Comparison of ENCODE assay signal across 15 mouse cellular contexts in the genomic region with DNA sequence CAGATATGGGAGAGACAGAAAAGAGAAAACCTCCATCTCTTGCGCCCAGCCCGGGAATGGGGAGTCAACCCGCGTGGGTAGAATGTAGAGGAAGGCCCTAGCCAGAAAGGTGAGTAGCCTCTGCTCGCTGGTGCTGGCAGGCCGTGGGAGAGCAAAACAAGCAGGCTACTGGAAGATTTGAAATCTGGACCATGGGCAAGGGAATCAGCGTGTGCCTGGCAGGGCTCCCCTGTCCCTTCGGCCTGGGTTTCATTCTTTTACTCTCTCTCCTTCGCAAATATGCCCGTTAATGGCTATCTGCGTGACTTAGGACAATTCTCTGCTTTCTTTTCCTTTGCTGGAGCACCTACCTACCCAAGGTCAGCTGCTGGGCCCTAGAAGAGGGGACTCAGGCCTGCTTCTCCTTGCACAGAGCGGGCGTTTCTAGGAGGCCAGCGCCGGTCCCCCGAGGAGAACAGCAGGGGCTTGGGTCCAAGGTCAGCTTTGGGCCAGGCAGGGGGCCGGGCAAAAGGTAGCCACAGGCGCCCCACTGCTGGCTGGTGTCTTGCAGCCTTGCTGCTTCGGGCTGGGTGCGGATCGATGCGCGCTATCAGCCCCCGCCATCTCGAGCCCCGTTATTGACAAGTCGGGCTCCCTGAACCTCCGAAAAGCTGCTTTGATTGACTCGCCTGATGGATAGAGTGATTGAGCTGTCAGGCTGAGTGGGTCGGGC. TPM values are rescaled to one million over a fixed set of nuclear protein-coding genes. Genes with fewer than 3 reads are reported as not detected.
A peak's percentile ranks its signal among the peaks of the same experiment; 100 is the strongest.
DNase-seq lines count a peak whose midpoint lies in the region; ATAC-seq and TF ChIP-seq lines count a peak whose summit lies in the region.
"Had no signal": no experiment of that assay in that cellular context is flagged by ENCODE, and none has a peak within 500 bp of the region (broad histone marks: within the 10 kb centered on the region; RNA-seq: fewer than 3 reads in every experiment).

No protein-coding gene starts in this region.

- H3K27ac ChIP-seq in cerebellum, adult 2 months (ENCODE audit: insufficient read depth, low read length): peak overlapping the region; percentile 10; the same call in 1 of the 2 replicates
- H3K27ac ChIP-seq in embryonic facial prominence, embryonic 13.5 days: no peak overlapping the region
- H3K27ac ChIP-seq in limb, embryonic 11.5 days (replicated peaks; ENCODE audit: low read depth, low read length): no peak overlapping the region
- H3K27ac ChIP-seq in kidney, embryonic 14.5 days (ENCODE audit: low read depth, low read length): no peak overlapping the region
- H3K27ac ChIP-seq: stomach, embryonic 15.5 days had no signal

- ATAC-seq in embryonic facial prominence, embryonic 13.5 days (ENCODE audit: insufficient number of reproducible peaks, insufficient read depth, low FRiP score, low TSS enrichment, low read depth): no peak
- ATAC-seq in limb, embryonic 11.5 days (ENCODE audit: insufficient number of reproducible peaks, low FRiP score, low TSS enrichment, low read depth): no peak
- ATAC-seq in kidney, embryonic 14.5 days (ENCODE audit: low FRiP score, low TSS enrichment): no peak
- ATAC-seq: lung, postnatal 0 days had no signal

- H3K79me2 ChIP-seq in myocyte (ENCODE audit: control insufficient read depth, insufficient read depth): peaks cover 36% of the 10 kb centered on the region

- H3K36me3 ChIP-seq in embryonic facial prominence, embryonic 13.5 days: no peaks in the 10 kb centered on the region
- H3K36me3 ChIP-seq in limb, embryonic 11.5 days (ENCODE audit: control insufficient read depth, insufficient read depth, low read length): no peaks in the 10 kb centered on the region
- H3K36me3 ChIP-seq in myocyte (ENCODE audit: control insufficient read depth, insufficient read depth): no peaks in the 10 kb centered on the region
- H3K36me3 ChIP-seq in kidney, embryonic 14.5 days (ENCODE audit: control insufficient read depth, insufficient read depth, low read length): no peaks in the 10 kb centered on the region
- H3K36me3 ChIP-seq: stomach, embryonic 15.5 days had no signal

- WGBS in cerebellum, adult 2 months: 49% methylated on average over 30 of the region's 30 CpGs
- WGBS in embryonic facial prominence, embryonic 13.5 days: 7% methylated on average over 30 of the region's 30 CpGs
- WGBS in limb, embryonic 11.5 days: 2% methylated on average over 30 of the region's 30 CpGs
- under 1% methylated on average over 30 of the region's 30 CpGs for WGBS in kidney, embryonic 14.5 days

- H3K9me3 ChIP-seq in embryonic facial prominence, embryonic 13.5 days: no peaks in the 10 kb centered on the region
- no peaks in the 10 kb centered on the region for H3K9me3 ChIP-seq in limb, embryonic 11.5 days (ENCODE audit: control insufficient read depth, low read length)
- no peaks in the 10 kb centered on the region for H3K9me3 ChIP-seq in kidney, embryonic 14.5 days (ENCODE audit: control insufficient read depth, low read length)
- H3K9me3 ChIP-seq: stomach, embryonic 15.5 days had no signal

- peak overlapping the region; percentile 77 for H3K9ac ChIP-seq in embryonic facial prominence, embryonic 13.5 days
- H3K9ac ChIP-seq in limb, embryonic 11.5 days (ENCODE audit: low read length): no peak overlapping the region
- no peak overlapping the region for H3K9ac ChIP-seq in kidney, embryonic 14.5 days (ENCODE audit: low read depth, low read length)
- H3K9ac ChIP-seq: stomach, embryonic 15.5 days had no signal

- peak; percentile 21 to 67 for DNase-seq in cerebellum, adult 2 months
- no peak for DNase-seq in cerebellum, adult 9-11 months
- peak; percentile 62 for DNase-seq in limb, embryonic 11.5 days (ENCODE audit: low spot score)
- no peak for DNase-seq in right cerebral cortex, postnatal 10 days (ENCODE audit: low spot score in 2 of 2)
- no peak for DNase-seq in thymus, adult 18-20 months
- DNase-seq: adrenal gland, adult 8-10 months; cerebellum, adult 11-12 months; heart, postnatal 14 days; kidney, adult 9 months had no signal

- no peak for TF ChIP-seq POLR2A in cerebellum, adult 2 months (IDR thresholded peaks at IDR 0.05; ENCODE audit: borderline replicate concordance, insufficient read depth, low read length)
- no peak for TF ChIP-seq POLR2A in myocyte (IDR thresholded peaks at IDR 0.05; ENCODE audit: insufficient read length, low read depth)

- TF ChIP-seq CTCF in cerebellum, adult 2 months (IDR thresholded peaks at IDR 0.05; ENCODE audit: borderline replicate concordance, insufficient read depth, low read depth, low read length): no peak

- H3K4me2 ChIP-seq in embryonic facial prominence, embryonic 13.5 days: peak overlapping the region; percentile 86
- H3K4me2 ChIP-seq in limb, embryonic 11.5 days (ENCODE audit: low read depth, severe bottlenecking): no peak overlapping the region; the same call in 1 of the 2 replicates
- H3K4me2 ChIP-seq in myocyte (ENCODE audit: low read depth): peak overlapping the region; percentile 98
- no peak overlapping the region for H3K4me2 ChIP-seq in kidney, embryonic 14.5 days (replicated peaks; ENCODE audit: low read depth, low read length)
- H3K4me2 ChIP-seq: stomach, embryonic 15.5 days had no signal

- peak overlapping the region; percentile 66 for H3K4me3 ChIP-seq in cerebellum, adult 2 months (replicated peaks; ENCODE audit: insufficient read depth, low read depth, low read length)
- H3K4me3 ChIP-seq in embryonic facial prominence, embryonic 13.5 days: peak overlapping the region; percentile 56
- peak overlapping the region; percentile 2; the same call in 1 of the 2 replicates for H3K4me3 ChIP-seq in limb, embryonic 11.5 days (ENCODE audit: low read depth, low read length)
- peak overlapping the region; percentile 75 for H3K4me3 ChIP-seq in myocyte
- no peak overlapping the region for H3K4me3 ChIP-seq in kidney, embryonic 14.5 days (ENCODE audit: low read length)
- H3K4me3 ChIP-seq: erythroblast, embryonic 14.5 days; stomach, embryonic 15.5 days had no signal

- H3K27me3 ChIP-seq in cerebellum, adult 2 months (ENCODE audit: control insufficient read depth, insufficient read depth, low read length): peaks cover 10% of the 10 kb centered on the region; the same call in 1 of the 2 replicates
- H3K27me3 ChIP-seq in embryonic facial prominence, embryonic 13.5 days: peaks cover 94% of the 10 kb centered on the region
- H3K27me3 ChIP-seq in limb, embryonic 11.5 days (ENCODE audit: control insufficient read depth, insufficient read depth, low read length): peaks cover 82% of the 10 kb centered on the region
- no peaks in the 10 kb centered on the region for H3K27me3 ChIP-seq in myocyte (ENCODE audit: control insufficient read depth, insufficient read depth, insufficient read length)
- H3K27me3 ChIP-seq in kidney, embryonic 14.5 days (ENCODE audit: control insufficient read depth, insufficient read depth, low read length): peaks cover 93% of the 10 kb centered on the region

- H3ac ChIP-seq in myocyte (ENCODE audit: control insufficient read depth, insufficient read length): peak overlapping the region; percentile 26

- no peaks in the 10 kb centered on the region for H3K4me1 ChIP-seq in cerebellum, adult 2 months (ENCODE audit: control insufficient read depth, insufficient read depth, low read length)
- H3K4me1 ChIP-seq in embryonic facial prominence, embryonic 13.5 days: peaks cover 17% of the 10 kb centered on the region
- 0 out of 2 replicates have a peak, but pooled peaks cover 2% of the 10 kb centered on the region for H3K4me1 ChIP-seq in limb, embryonic 11.5 days (ENCODE audit: control insufficient read depth, insufficient read depth, low read length)
- H3K4me1 ChIP-seq in kidney, embryonic 14.5 days (ENCODE audit: control insufficient read depth, insufficient read depth, low read length): peaks cover 5% of the 10 kb centered on the region

TF ChIP-seq in myocyte, 11 proteins besides CTCF, POLR2A, EP300 and RAD21:
- no peak for TF ChIP-seq MAX (IDR thresholded peaks at IDR 0.05; ENCODE audit: low read depth)
- TF ChIP-seq SRF (IDR thresholded peaks at IDR 0.05; ENCODE audit: control insufficient read depth, insufficient read length, low read depth): no peak
- no peak for TF ChIP-seq POLR2AphosphoS2 (IDR thresholded peaks at IDR 0.05; ENCODE audit: insufficient read length, low read depth)
- TF ChIP-seq USF1 (IDR thresholded peaks at IDR 0.05; ENCODE audit: low read depth): no peak
TF ChIP-seq in myocyte: peak in this region for 0.

RNA-seq across cellular contexts. Expression of gene En1, which starts 2.4 kb away (rescaled TPM):
- 2.4 and 4.5 TPM in 2 replicates for polyA plus RNA-seq in cerebellum, adult 2 months (2012; rRNA removed)
- polyA plus RNA-seq in embryonic facial prominence, embryonic 13.5 days (2015; fragmentation: Nextera tagmentation; extraction: Ambion mirVana): 2.7 and 2.8 TPM in 2 replicates
- polyA plus RNA-seq in limb, embryonic 11.5 days (2014; fragmentation: Nextera tagmentation; extraction: Ambion mirVana): 1.6 and 2.3 TPM in 2 replicates
- polyA plus RNA-seq in myocyte (2012; fragmentation: generic; extraction: Trizol): 6.9 TPM
- not detected in 2 replicates for polyA plus RNA-seq in kidney, embryonic 14.5 days (2014; fragmentation: Nextera tagmentation; extraction: Ambion mirVana)
- polyA plus RNA-seq: erythroblast, embryonic 14.5 days; lung, postnatal 0 days had no signal

Comparison
In these comparisons a context has a peak if more than half of its experiments do, and no peak if none do; other contexts are left out.
1. DNase-seq: peak in cerebellum, adult 2 months (2 of 2) and limb, embryonic 11.5 days (single experiment); none in cerebellum, adult 9-11 months (single experiment), right cerebral cortex, postnatal 10 days (0 of 2) and thymus, adult 18-20 months (0 of 2).
2. H3K4me2 ChIP-seq: peak in embryonic facial prominence, embryonic 13.5 days (single experiment) and myocyte (single experiment); none in limb, embryonic 11.5 days (single experiment) and kidney, embryonic 14.5 days (single experiment).